Mouse (Mus musculus) kidney, postnatal 0 days (tissue): ENCODE results near the gene Adam17. TPM values are rescaled to one million over a fixed set of nuclear protein-coding genes. Genes with fewer than 3 reads are reported as not detected.

ENCODE experiments used
- ATAC-seq: fragments of 200-750 bp; cut with Nextera tagmentation; replicated peaks from 2 replicates; pipeline ENCODE4 v1.8.0; 2017; ENCODE audit warnings: low read depth, moderate number of reproducible peaks, moderate TSS enrichment, moderate library complexity; ENCODE audit not compliant: low FRiP score
- DNase-seq: peaks from one replicate; pipeline ENCODE4 v3.0.0-alpha.2; 2016; ENCODE audit warnings: low spot score
- H3K27ac ChIP-seq: fragments of 300-500 bp; sonication (generic); 2 replicates; pipeline ENCODE4 v1.5.1; 2014; ENCODE audit warnings: mild to moderate bottlenecking
- H3K27me3 ChIP-seq: fragments of 300-500 bp; sonication (generic); 2 replicates; pipeline ENCODE4 v1.6.1; 2014; ENCODE audit warnings: low read length, mixed read lengths; ENCODE audit not compliant: insufficient read depth
- H3K36me3 ChIP-seq: fragments of 300-500 bp; sonication (generic); 2 replicates; pipeline ENCODE4 v1.6.1; 2014; ENCODE audit warnings: low read length, mixed read lengths; ENCODE audit not compliant: insufficient read depth
- H3K4me1 ChIP-seq: fragments of 300-500 bp; sonication (generic); replicated peaks from 2 replicates; pipeline ENCODE4 v1.6.1; 2014; ENCODE audit warnings: antibody characterized with exemption, low read length, mixed read lengths; ENCODE audit not compliant: insufficient read depth
- H3K4me2 ChIP-seq: fragments of 300-500 bp; sonication (generic); 2 replicates; pipeline ENCODE4 v1.6.1; 2014; ENCODE audit warnings: mild to moderate bottlenecking, low read length, moderate library complexity, mixed read lengths
- H3K4me3 ChIP-seq: fragments of 300-500 bp; sonication (generic); replicated peaks from 2 replicates; pipeline ENCODE4 v1.5.1; 2014; ENCODE audit warnings: low read depth, low read length
- H3K9ac ChIP-seq: fragments of 300-500 bp; sonication (generic); 2 replicates; pipeline ENCODE4 v1.6.1; 2014; ENCODE audit warnings: low read depth, low read length
- H3K9me3 ChIP-seq: fragments of 300-500 bp; sonication (generic); replicated peaks from 2 replicates; pipeline ENCODE4 v1.6.1; 2016; ENCODE audit warnings: low read length, inconsistent platforms, mixed read lengths
- CTCF ChIP-seq: IDR thresholded peaks from 2 replicates; pipeline ENCODE4 v1.5.1; 2016; ENCODE audit warnings: antibody characterized with exemption, low read depth, mild to moderate bottlenecking, moderate library complexity
- WGBS: fragments of 180-500 bp; shearing (Covaris S2); extraction: QIAGEN DNeasy Blood & Tissue Kit; methylation state at CpG from one replicate; pipeline ENCODE4 v1.1.7; 2014; 5-methylcytosine and 5-hydroxymethylcytosine counted together
- polyA plus RNA-seq: library from polyadenylated mRNA; unstranded; fragments of >200 nt; fragmentation: Nextera tagmentation; extraction: Ambion mirVana; gene quantifications from 2 replicates; pipeline ENCODE4 v1.2.1, GENCODE M21; 2015

Gene Adam17
- polyA plus RNA-seq, 1 experiment from 2014 or later: 34.6 TPM

DNA sequence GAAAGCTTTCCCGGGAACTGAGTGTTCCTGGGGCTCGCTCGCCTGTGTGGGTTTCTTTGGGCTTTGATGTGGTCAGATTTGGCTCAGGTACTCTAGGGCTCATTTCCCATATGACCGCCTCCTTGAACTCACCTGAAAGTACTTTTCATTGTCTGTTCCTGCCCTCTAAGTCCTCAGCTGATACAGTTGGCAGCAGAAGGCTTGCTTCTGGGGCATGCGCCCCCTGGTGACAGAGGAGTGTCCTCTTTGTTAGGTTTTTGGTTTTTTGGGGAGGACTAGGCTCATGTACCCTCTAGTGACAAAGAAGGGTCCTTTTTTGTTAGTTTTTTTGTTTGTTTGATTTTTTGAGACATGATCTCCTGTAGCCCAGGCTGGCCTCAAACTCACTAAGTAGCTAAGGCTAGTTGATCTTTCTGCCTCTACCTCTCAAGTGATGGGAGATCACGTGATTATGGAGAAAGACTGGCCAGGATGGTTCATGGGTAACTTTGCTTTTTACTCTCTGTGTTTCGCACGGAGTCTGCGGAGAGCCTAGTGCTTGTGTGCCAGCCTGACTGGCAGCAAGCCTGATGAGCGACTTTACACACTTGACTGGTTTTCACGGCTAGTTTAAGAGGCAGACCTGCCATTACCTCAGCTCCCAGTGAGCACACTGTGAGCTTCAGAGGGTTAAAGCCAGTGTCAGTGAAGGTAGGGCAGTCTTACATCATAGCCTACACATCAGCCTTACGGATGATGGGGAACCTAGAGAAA is 55.1 kb downstream of the Adam17 start:
- H3K36me3 ChIP-seq: peaks cover 30% of the 10 kb centered on the region
- no peaks in the 10 kb centered on the region for H3K9me3 ChIP-seq
- H3K9ac ChIP-seq: no peak overlapping the region
- TF ChIP-seq CTCF: peak; percentile 81
- DNase-seq: peak; percentile 78
- no peak overlapping the region for H3K4me2 ChIP-seq
- H3K27ac ChIP-seq: no peak overlapping the region
- H3K4me1 ChIP-seq: no peaks in the 10 kb centered on the region
- no peaks in the 10 kb centered on the region for H3K27me3 ChIP-seq
- ATAC-seq: no peak
- H3K4me3 ChIP-seq: no peak overlapping the region
- WGBS: 61% methylated on average over 12 of the region's 12 CpGs

DNA sequence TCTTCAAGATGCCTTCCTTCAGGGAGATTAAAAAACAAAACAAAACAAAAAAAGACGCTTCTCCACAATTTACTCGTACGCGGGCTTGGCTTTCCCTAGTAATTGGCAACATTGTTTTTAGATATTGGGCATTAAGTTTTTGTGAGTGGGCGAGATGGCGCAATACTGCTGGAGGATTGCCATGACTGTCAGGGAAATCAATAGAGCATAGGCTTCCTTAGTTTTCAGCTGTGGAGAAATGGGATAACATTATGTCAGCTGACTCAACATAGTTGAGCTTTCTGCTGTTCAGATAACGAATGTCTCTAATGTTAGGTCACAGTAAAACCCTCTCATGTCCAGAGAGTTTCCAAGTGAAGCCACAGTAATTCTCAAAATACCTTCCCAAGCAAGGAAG is 56.6 kb downstream of the Adam17 start:
- Histone ChIP-seq H3K36me3 (peaks cover 28% of the 10 kb centered on the region), H3K27ac (peak overlapping the region; percentile 89), H3K4me2 (peak overlapping the region; percentile 72), H3K9me3 (no peaks in the 10 kb centered on the region), H3K9ac (peak overlapping the region; percentile 73), H3K4me3 (peak overlapping the region; percentile 79), H3K27me3 (no peaks in the 10 kb centered on the region), H3K4me1 (no peaks in the 10 kb centered on the region)
- DNase-seq (peak; percentile 14), ATAC-seq (no peak)
- WGBS: 27% methylated on average over 7 of the region's 7 CpGs
- no peak for TF ChIP-seq CTCF

DNA sequence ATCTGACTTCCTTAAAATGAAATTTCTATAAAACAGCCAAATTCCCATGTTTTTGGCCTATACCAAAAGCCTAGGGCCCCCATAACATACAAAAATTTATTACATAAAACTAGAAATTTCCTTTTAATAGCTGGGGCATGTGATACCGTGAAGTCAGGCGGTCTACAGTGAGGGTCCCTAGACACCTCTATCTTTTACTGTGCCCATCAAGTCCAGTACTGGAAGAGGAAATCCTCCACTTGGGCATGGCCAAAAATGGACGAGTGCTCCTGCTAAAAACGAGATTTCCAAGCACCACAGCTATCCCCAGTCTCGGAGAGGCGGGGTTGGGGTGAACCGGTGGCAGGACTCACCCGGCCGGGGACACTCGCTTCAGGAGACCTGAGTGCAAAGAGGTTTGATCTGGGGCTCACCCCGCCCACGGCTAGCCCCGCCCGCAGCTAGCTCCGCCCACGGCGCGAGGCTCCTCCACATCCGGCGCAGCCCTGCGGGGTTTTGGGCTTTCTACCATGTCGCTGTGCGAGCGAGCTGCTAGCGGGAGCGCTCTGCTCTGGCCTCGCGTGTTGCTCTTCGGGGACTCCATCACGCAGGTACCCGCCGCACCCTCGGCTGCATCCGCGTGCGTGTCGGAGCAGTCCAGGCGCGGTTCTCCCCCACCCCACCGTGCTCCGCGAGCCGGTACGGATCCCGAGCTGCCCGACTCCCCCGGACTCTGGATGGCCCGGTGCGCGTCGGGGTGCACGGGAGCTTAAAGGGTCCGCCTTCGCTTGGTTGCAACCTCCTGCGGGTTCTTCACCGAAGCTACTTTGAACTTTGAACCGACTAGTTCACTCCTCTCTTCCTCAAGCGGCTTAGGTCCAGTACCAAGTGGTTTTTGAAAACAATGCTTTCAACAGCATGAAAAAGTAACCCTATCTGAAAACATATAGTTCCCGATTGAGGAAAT is 57.2 kb downstream of the Adam17 start, which contains the start of gene Iah1:
Gene Iah1 (plus strand): TSS at position 467 of the 946 bp plus-strand sequence.
- WGBS: 2% methylated on average over 59 of the region's 59 CpGs
- Histone ChIP-seq H3K36me3 (peaks cover 24% of the 10 kb centered on the region), H3K4me2 (peak within 1 kb of the TSS; percentile 72), H3K27me3 (no peaks in the 10 kb centered on the region), H3K9me3 (no peaks in the 10 kb centered on the region), H3K4me1 (no peaks in the 10 kb centered on the region), H3K27ac (peak within 1 kb of the TSS; percentile 89), H3K4me3 (peak within 1 kb of the TSS; percentile 79), H3K9ac (peak within 1 kb of the TSS; percentile 73)
- DNase-seq: peak; percentile 86
- ATAC-seq: peak; percentile 91
- no peak for TF ChIP-seq CTCF

DNA sequence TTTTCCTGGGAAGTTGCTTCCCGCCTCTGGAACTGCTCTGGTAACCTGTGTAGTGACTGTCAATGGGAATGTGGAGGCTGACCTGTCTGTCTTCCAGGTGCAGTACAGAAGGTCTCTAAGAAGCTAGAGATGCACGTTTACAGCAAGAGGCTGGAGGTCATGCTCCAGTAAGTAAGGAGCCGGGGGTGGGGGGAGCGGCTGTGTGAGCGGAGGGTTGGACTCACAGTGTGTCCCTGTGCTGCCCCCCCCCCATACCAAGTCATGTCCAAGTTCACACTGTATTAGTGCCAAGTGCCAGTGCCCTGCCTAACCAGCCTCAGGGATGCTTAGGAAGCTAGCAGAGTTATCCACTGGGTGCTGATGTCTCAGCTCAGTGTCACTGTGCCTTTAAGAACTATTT is 61.2 kb downstream of the Adam17 start:
- ATAC-seq (peak; percentile 19; the same call in 1 of the 2 replicates), DNase-seq (no peak)
- WGBS: 61% methylated on average over 5 of the region's 5 CpGs
- Histone ChIP-seq H3K27ac (no peak overlapping the region), H3K36me3 (peaks cover 47% of the 10 kb centered on the region), H3K9ac (no peak overlapping the region), H3K27me3 (no peaks in the 10 kb centered on the region), H3K4me3 (no peak overlapping the region), H3K4me2 (no peak overlapping the region), H3K9me3 (no peaks in the 10 kb centered on the region), H3K4me1 (no peaks in the 10 kb centered on the region)
- TF ChIP-seq CTCF: no peak

DNA sequence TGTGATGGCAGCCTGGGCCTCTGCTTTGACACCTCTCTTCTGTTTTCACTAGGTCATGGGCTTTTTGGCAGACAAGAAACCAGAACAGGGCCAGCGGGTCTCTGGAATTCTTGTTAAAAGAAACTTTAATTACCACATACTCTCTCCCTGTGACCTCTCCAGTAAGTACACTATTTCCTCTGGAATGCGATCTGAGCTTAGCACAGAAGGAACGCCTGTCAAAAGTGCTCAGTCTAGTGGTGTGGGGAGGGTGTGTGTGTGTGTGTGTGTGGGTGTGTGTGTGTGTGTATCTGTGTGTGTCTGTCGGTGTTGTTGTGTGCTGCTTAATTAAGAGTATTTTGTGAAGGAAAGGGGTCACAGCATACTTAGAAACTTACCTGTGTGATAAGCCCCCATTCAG is 66.7 kb downstream of the Adam17 start:
- DNase-seq (no peak), ATAC-seq (no peak)
- Histone ChIP-seq H3K4me3 (no peak overlapping the region), H3K9me3 (no peaks in the 10 kb centered on the region), H3K4me2 (no peak overlapping the region), H3K36me3 (peaks cover 65% of the 10 kb centered on the region), H3K4me1 (no peaks in the 10 kb centered on the region), H3K27ac (0 out of 2 replicates have a peak overlapping the region, but pooled peaks have one; percentile 8), H3K27me3 (no peaks in the 10 kb centered on the region), H3K9ac (no peak overlapping the region)
- WGBS: 55% methylated on average over 4 of the region's 4 CpGs
- no peak for TF ChIP-seq CTCF

DNA sequence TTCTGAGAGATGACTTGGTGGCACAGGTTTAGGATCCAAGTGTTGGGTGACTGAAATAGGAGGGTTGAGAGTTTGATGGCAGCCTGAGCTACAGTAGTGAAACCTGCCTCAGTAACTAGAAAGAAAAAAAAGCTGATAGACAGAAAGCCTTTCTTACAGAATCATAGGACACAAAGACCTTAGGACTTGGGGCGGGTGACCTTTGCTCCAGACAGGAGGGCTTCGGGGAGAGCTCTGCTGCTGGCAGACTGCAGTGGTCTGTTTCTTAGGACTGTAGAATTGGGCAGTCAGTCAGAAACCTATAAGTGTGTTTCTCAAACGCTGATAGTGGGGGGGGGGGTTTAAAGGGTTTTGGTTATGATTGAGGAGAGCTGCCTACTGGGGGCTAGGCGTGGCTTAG is 67.7 kb downstream of the Adam17 start:
- no peak for TF ChIP-seq CTCF
- Histone ChIP-seq H3K4me3 (no peak overlapping the region), H3K27ac (no peak overlapping the region), H3K4me1 (no peaks in the 10 kb centered on the region), H3K36me3 (peaks cover 69% of the 10 kb centered on the region), H3K9me3 (no peaks in the 10 kb centered on the region), H3K27me3 (no peaks in the 10 kb centered on the region), H3K9ac (no peak overlapping the region), H3K4me2 (no peak overlapping the region)
- no peak for DNase-seq
- no peak for ATAC-seq
- WGBS: 93% methylated on average over 4 of the region's 4 CpGs
